ENCODE assay signal across 8 mouse cellular contexts in the genomic region with DNA sequence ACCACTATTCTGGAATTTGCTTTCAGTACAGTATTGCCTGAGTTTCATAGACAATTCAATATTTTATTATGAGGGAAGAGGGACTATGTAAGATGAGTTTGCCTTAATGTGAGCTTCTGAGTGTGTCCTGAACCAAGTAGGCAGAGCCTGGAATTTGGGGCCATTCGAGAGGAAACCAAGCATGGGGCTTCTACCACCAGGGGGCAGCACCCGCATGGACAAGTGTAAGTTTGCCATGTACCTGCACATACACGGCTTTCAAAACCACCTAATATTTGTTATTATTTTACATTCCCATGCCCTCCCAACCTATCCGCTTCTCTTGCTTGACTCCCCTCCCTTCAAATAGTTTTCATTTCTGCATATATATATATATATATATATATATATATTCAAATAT. TPM values are rescaled to one million over a fixed set of nuclear protein-coding genes. Genes with fewer than 3 reads are reported as not detected.
A peak's percentile ranks its signal among the peaks of the same experiment; 100 is the strongest.
DNase-seq lines count a peak whose midpoint lies in the region; ATAC-seq and TF ChIP-seq lines count a peak whose summit lies in the region.

No protein-coding gene starts in this region.

- H3K4me1 ChIP-seq in kidney, embryonic 16.5 days (ENCODE audit: insufficient read depth, low read length): 0 out of 2 replicates have a peak, but pooled peaks cover 3% of the 10 kb centered on the region
- H3K4me1 ChIP-seq in liver, embryonic 14.5 days (replicated peaks; ENCODE audit: control insufficient read depth in 2 of 2, insufficient read depth in 2 of 2, low read length in 1 of 2): peaks cover 0 to 13% of the 10 kb centered on the region in 2 experiments; a peak in 2 of 4 replicates

- no peak for TF ChIP-seq EP300 in liver, embryonic 14.5 days (IDR thresholded peaks at IDR 0.05; ENCODE audit: low read depth)

- no peaks in the 10 kb centered on the region for H3K27me3 ChIP-seq in kidney, embryonic 16.5 days (ENCODE audit: insufficient read depth, low read length)
- no peaks in the 10 kb centered on the region for H3K27me3 ChIP-seq in liver, embryonic 14.5 days (ENCODE audit: control insufficient read depth, insufficient read depth, low read length)

- no peak for ATAC-seq in kidney, embryonic 16.5 days (ENCODE audit: low FRiP score, low TSS enrichment)
- ATAC-seq in liver, embryonic 14.5 days (ENCODE audit: insufficient read depth): no peak

- H3K27ac ChIP-seq in kidney, embryonic 16.5 days (ENCODE audit: low read length): no peak overlapping the region
- no peak overlapping the region for H3K27ac ChIP-seq in liver, embryonic 14.5 days

- DNase-seq in kidney, adult 11 months: peak; percentile 67
- peak; percentile 84 for DNase-seq in cerebellum, adult 9-10 months
- DNase-seq in gastrocnemius, adult 18-20 months (ENCODE audit: low spot score): peak; percentile 79
- peak; percentile 83 for DNase-seq in kidney, postnatal 14 days
- peak; percentile 41 to 48 (median 45) for DNase-seq in liver, embryonic 14.5 days (ENCODE audit: low read depth in 3 of 3, low spot score in 3 of 3)
- DNase-seq in ovary, postnatal 36 days (ENCODE audit: low spot score): peak; percentile 77
- DNase-seq in thymus, postnatal 0 days (ENCODE audit: low spot score): peak; percentile 69

- no peak overlapping the region for H3K4me3 ChIP-seq in kidney, embryonic 16.5 days (ENCODE audit: low read length)
- no peak overlapping the region for H3K4me3 ChIP-seq in liver, embryonic 14.5 days (ENCODE audit: insufficient read depth in 1 of 2, low read depth in 2 of 2, low read length in 2 of 2)

- H3K4me2 ChIP-seq in kidney, embryonic 16.5 days (replicated peaks; ENCODE audit: low read depth, low read length): no peak overlapping the region
- H3K4me2 ChIP-seq in liver, embryonic 14.5 days (ENCODE audit: low read depth): no peak overlapping the region

- H3K9ac ChIP-seq in kidney, embryonic 16.5 days (replicated peaks; ENCODE audit: low read length): no peak overlapping the region
- no peak overlapping the region for H3K9ac ChIP-seq in liver, embryonic 14.5 days (replicated peaks)

- 5% methylated on average over 4 of the region's 4 CpGs for WGBS in kidney, embryonic 16.5 days
- WGBS in liver, embryonic 14.5 days (ENCODE audit: insufficient replicate concordance): 15% methylated on average over 4 of the region's 4 CpGs

- peak; percentile 90 for TF ChIP-seq CTCF in liver, embryonic 14.5 days (IDR thresholded peaks at IDR 0.05; ENCODE audit: low read depth)

- no peaks in the 10 kb centered on the region for H3K36me3 ChIP-seq in kidney, embryonic 16.5 days (ENCODE audit: insufficient read depth, low read length)
- H3K36me3 ChIP-seq in liver, embryonic 14.5 days (replicated peaks; ENCODE audit: control insufficient read depth, insufficient read depth, low read depth): no peaks in the 10 kb centered on the region

- H3K9me3 ChIP-seq in kidney, embryonic 16.5 days (ENCODE audit: low read length): no peaks in the 10 kb centered on the region
- no peaks in the 10 kb centered on the region for H3K9me3 ChIP-seq in liver, embryonic 14.5 days (ENCODE audit: control insufficient read depth, low read length)

RNA-seq across cellular contexts. Expression of gene A430078G23Rik, which starts 4.8 kb away (rescaled TPM):
- 0.16 and 0.19 TPM in 2 replicates for polyA plus RNA-seq in kidney, embryonic 16.5 days (2015; fragmentation: Nextera tagmentation; extraction: Ambion mirVana)
- total RNA-seq in gastrocnemius, adult 18-20 months (2021): under 1 TPM in 1 of 2 experiments, not detected in 1; 0.11 TPM
- polyA plus RNA-seq in liver, embryonic 14.5 days (2012; rRNA removed): 0.31 and 0.33 TPM in 2 replicates
- polyA plus RNA-seq in liver, embryonic 14.5 days (2014; fragmentation: Nextera tagmentation; extraction: Ambion mirVana): 0.36 and 0.85 TPM in 2 replicates
- polyA plus RNA-seq in thymus, postnatal 0 days (2015; fragmentation: Nextera tagmentation; extraction: Ambion mirVana): 15.1 and 22.3 TPM in 2 replicates

RNA-seq across cellular contexts. Expression of gene Arhgef18, which starts 34.7 kb away (rescaled TPM):
- 11.6 and 12.1 TPM in 2 replicates for polyA plus RNA-seq in kidney, embryonic 16.5 days (2015; fragmentation: Nextera tagmentation; extraction: Ambion mirVana)
- total RNA-seq in gastrocnemius, adult 18-20 months (2021): 10 to 100 TPM in 1 of 2 experiments, 1 to 10 TPM in 1; 8.4 to 10.5 TPM
- 3.4 and 3.6 TPM in 2 replicates for polyA plus RNA-seq in liver, embryonic 14.5 days (2012; rRNA removed)
- 2.0 and 2.5 TPM in 2 replicates for polyA plus RNA-seq in liver, embryonic 14.5 days (2014; fragmentation: Nextera tagmentation; extraction: Ambion mirVana)
- polyA plus RNA-seq in thymus, postnatal 0 days (2015; fragmentation: Nextera tagmentation; extraction: Ambion mirVana): 7.3 and 9.2 TPM in 2 replicates
